Mouse (Mus musculus): Measurements from ENCODE around the gene Gm42742. TPM values are rescaled to one million over a fixed set of nuclear protein-coding genes. Genes with fewer than 3 reads are reported as not detected.

The Gm42742 gene
- polyA plus RNA-seq, 1 experiment from 2014 or later, result 81.5 TPM

- Histone ChIP-seq H3K27ac (ENCODE audit: low read depth, low read length) (peak overlapping the region; percentile 89), H3K9me3 (ENCODE audit: control insufficient read depth, low read length) (no peaks in the 10 kb centered on the region), H3K4me2 (ENCODE audit: low read length) (peak overlapping the region; percentile 91), H3K27me3 (replicated peaks; ENCODE audit: control insufficient read depth, insufficient read depth, low read length) (no peaks in the 10 kb centered on the region), H3K4me3 (ENCODE audit: low read length) (peak overlapping the region; percentile 59), H3K9ac (ENCODE audit: low read depth, low read length) (peak overlapping the region; percentile 83), H3K36me3 (ENCODE audit: control insufficient read depth, insufficient read depth, low read length) (peaks cover 14% of the 10 kb centered on the region; the same call in 1 of the 2 replicates), H3K4me1 (ENCODE audit: control insufficient read depth, insufficient read depth, low read depth, low read length) (peaks cover 60% of the 10 kb centered on the region)
- WGBS, result 40% methylated on average over 5 of the region's 5 CpGs
- no peak for ATAC-seq
Observed at GRCm38 (mm10) chr7:127021563-127022527, 948 bp upstream of the Gm42742 start.

GRCm38 (mm10) chr7:127020491-127020890, 406 bp downstream of the Gm42742 start:
- WGBS, result 22% methylated on average over 5 of the region's 5 CpGs
- no peaks in the 10 kb centered on the region for H3K9me3 ChIP-seq (ENCODE audit: control insufficient read depth, low read length)
- peak overlapping the region; percentile 83 for H3K9ac ChIP-seq (ENCODE audit: low read depth, low read length)
- peaks cover 67% of the 10 kb centered on the region for H3K4me1 ChIP-seq (ENCODE audit: control insufficient read depth, insufficient read depth, low read depth, low read length)
- H3K36me3 ChIP-seq (ENCODE audit: control insufficient read depth, insufficient read depth, low read length), result peaks cover 14% of the 10 kb centered on the region; the same call in 1 of the 2 replicates
- no peak for ATAC-seq
- H3K27ac ChIP-seq (ENCODE audit: low read depth, low read length), result peak overlapping the region; percentile 89
- peak overlapping the region; percentile 59 for H3K4me3 ChIP-seq (ENCODE audit: low read length)
- H3K4me2 ChIP-seq (ENCODE audit: low read length), result peak overlapping the region; percentile 91
- no peaks in the 10 kb centered on the region for H3K27me3 ChIP-seq (replicated peaks; ENCODE audit: control insufficient read depth, insufficient read depth, low read length)

GRCm38 (mm10) chr7:127020031-127020430, 866 bp downstream of the Gm42742 start:
- peaks cover 14% of the 10 kb centered on the region for H3K36me3 ChIP-seq (ENCODE audit: control insufficient read depth, insufficient read depth, low read length)
- WGBS, result 44% methylated on average over 3 of the region's 3 CpGs
- H3K9ac ChIP-seq (ENCODE audit: low read depth, low read length), result peak overlapping the region; percentile 83
- H3K4me1 ChIP-seq (ENCODE audit: control insufficient read depth, insufficient read depth, low read depth, low read length), result peaks cover 67% of the 10 kb centered on the region
- no peak for ATAC-seq
- no peaks in the 10 kb centered on the region for H3K9me3 ChIP-seq (ENCODE audit: control insufficient read depth, low read length)
- H3K27ac ChIP-seq (ENCODE audit: low read depth, low read length), result peak overlapping the region; percentile 21; the same call in 1 of the 2 replicates
- peak overlapping the region; percentile 91 for H3K4me2 ChIP-seq (ENCODE audit: low read length)
- peak overlapping the region; percentile 59 for H3K4me3 ChIP-seq (ENCODE audit: low read length)
- no peaks in the 10 kb centered on the region for H3K27me3 ChIP-seq (replicated peaks; ENCODE audit: control insufficient read depth, insufficient read depth, low read length)

GRCm38 (mm10) chr7:127019306-127019960, 1.5 kb downstream of the Gm42742 start:
- peaks cover 14% of the 10 kb centered on the region for H3K36me3 ChIP-seq (ENCODE audit: control insufficient read depth, insufficient read depth, low read length)
- whole genome bisulfite sequencing, result 80% methylated on average over 14 of the region's 14 CpGs
- peaks cover 64% of the 10 kb centered on the region for H3K4me1 ChIP-seq (ENCODE audit: control insufficient read depth, insufficient read depth, low read depth, low read length)
- no peak for ATAC-seq
- peak overlapping the region; percentile 59 for H3K4me3 ChIP-seq (ENCODE audit: low read length)
- H3K9me3 ChIP-seq (ENCODE audit: control insufficient read depth, low read length), result no peaks in the 10 kb centered on the region
- H3K9ac ChIP-seq (ENCODE audit: low read depth, low read length), result peak overlapping the region; percentile 83
- peak overlapping the region; percentile 21; the same call in 1 of the 2 replicates for H3K27ac ChIP-seq (ENCODE audit: low read depth, low read length)
- H3K27me3 ChIP-seq (replicated peaks; ENCODE audit: control insufficient read depth, insufficient read depth, low read length), result no peaks in the 10 kb centered on the region
- peak overlapping the region; percentile 91 for H3K4me2 ChIP-seq (ENCODE audit: low read length)

GRCm38 (mm10) chr7:127018416-127019305, 2.2 kb downstream of the Gm42742 start:
- Histone ChIP-seq H3K9ac (ENCODE audit: low read depth, low read length) (peak overlapping the region; percentile 12), H3K27me3 (replicated peaks; ENCODE audit: control insufficient read depth, insufficient read depth, low read length) (no peaks in the 10 kb centered on the region), H3K27ac (ENCODE audit: low read depth, low read length) (no peak overlapping the region), H3K4me2 (ENCODE audit: low read length) (peak overlapping the region; percentile 91), H3K4me1 (ENCODE audit: control insufficient read depth, insufficient read depth, low read depth, low read length) (peaks cover 61% of the 10 kb centered on the region), H3K36me3 (ENCODE audit: control insufficient read depth, insufficient read depth, low read length) (peaks cover 14% of the 10 kb centered on the region), H3K9me3 (ENCODE audit: control insufficient read depth, low read length) (no peaks in the 10 kb centered on the region), H3K4me3 (ENCODE audit: low read length) (no peak overlapping the region)
- WGBS, result 86% methylated on average over 15 of the region's 15 CpGs
- no peak for ATAC-seq

GRCm38 (mm10) chr7:127017950-127018345, 2.9 kb downstream of the Gm42742 start:
- Histone ChIP-seq H3K4me3 (ENCODE audit: low read length) (no peak overlapping the region), H3K27ac (ENCODE audit: low read depth, low read length) (peak overlapping the region; percentile 49; the same call in 1 of the 2 replicates), H3K36me3 (ENCODE audit: control insufficient read depth, insufficient read depth, low read length) (peaks cover 8% of the 10 kb centered on the region), H3K27me3 (replicated peaks; ENCODE audit: control insufficient read depth, insufficient read depth, low read length) (no peaks in the 10 kb centered on the region), H3K4me1 (ENCODE audit: control insufficient read depth, insufficient read depth, low read depth, low read length) (peaks cover 54% of the 10 kb centered on the region), H3K4me2 (ENCODE audit: low read length) (peak overlapping the region; percentile 33), H3K9me3 (ENCODE audit: control insufficient read depth, low read length) (no peaks in the 10 kb centered on the region), H3K9ac (ENCODE audit: low read depth, low read length) (peak overlapping the region; percentile 39)
- WGBS, result 56% methylated on average over 6 of the region's 6 CpGs
- no peak for ATAC-seq

GRCm38 (mm10) chr7:127016971-127017949, 3.6 kb downstream of the Gm42742 start, which contains the start of gene Pagr1a:
Pagr1a (minus strand) TSS chr7:127017352.
- WGBS, result 2% methylated on average over 39 of the region's 39 CpGs
- ATAC-seq, result peak; percentile 81
- no peaks in the 10 kb centered on the region for H3K27me3 ChIP-seq (replicated peaks; ENCODE audit: control insufficient read depth, insufficient read depth, low read length)
- no peaks in the 10 kb centered on the region for H3K9me3 ChIP-seq (ENCODE audit: control insufficient read depth, low read length)
- peak within 1 kb of the TSS; percentile 96 for H3K27ac ChIP-seq (ENCODE audit: low read depth, low read length)
- H3K36me3 ChIP-seq (ENCODE audit: control insufficient read depth, insufficient read depth, low read length), result peaks cover 2% of the 10 kb centered on the region
- peaks cover 52% of the 10 kb centered on the region for H3K4me1 ChIP-seq (ENCODE audit: control insufficient read depth, insufficient read depth, low read depth, low read length)
- H3K4me2 ChIP-seq (ENCODE audit: low read length), result peak within 1 kb of the TSS; percentile 83
- peak within 1 kb of the TSS; percentile 64 for H3K4me3 ChIP-seq (ENCODE audit: low read length)
- peak within 1 kb of the TSS; percentile 87 for H3K9ac ChIP-seq (ENCODE audit: low read depth, low read length)
